Mouse (Mus musculus): ENCODE results near the gene Nat8l. TPM values are rescaled to one million over a fixed set of nuclear protein-coding genes. Genes with fewer than 3 reads are reported as not detected.

The Nat8l gene
- polyA plus RNA-seq, 1 experiment: 0.41 TPM

GRCm38 (mm10) chr5:33974736-33975135, 21.0 kb upstream of the Nat8l start:
- no peak overlapping the region for H3K27ac ChIP-seq (ENCODE audit: control insufficient read depth, insufficient read depth, low read depth, low read length)
- no peaks in the 10 kb centered on the region for H3K36me3 ChIP-seq (ENCODE audit: control insufficient read depth, insufficient read depth, low read length)
- no peaks in the 10 kb centered on the region for H3K4me1 ChIP-seq (ENCODE audit: control insufficient read depth, insufficient read depth, low read length)
- H3K4me3 ChIP-seq (ENCODE audit: control insufficient read depth, low read depth, low read length): no peak overlapping the region
- TF ChIP-seq CTCF (IDR thresholded peaks at IDR 0.05; ENCODE audit: control insufficient read depth, insufficient read depth, insufficient replicate concordance, low read depth, low read length): no peak
- TF ChIP-seq POLR2A (IDR thresholded peaks at IDR 0.05; ENCODE audit: control insufficient read depth, low read depth, low read length): no peak
- no peaks in the 10 kb centered on the region for H3K27me3 ChIP-seq (ENCODE audit: control insufficient read depth, insufficient read depth, low read length)

- Histone ChIP-seq H3K4me1 (ENCODE audit: control insufficient read depth, insufficient read depth, low read length) (no peaks in the 10 kb centered on the region), H3K27me3 (ENCODE audit: control insufficient read depth, insufficient read depth, low read length) (no peaks in the 10 kb centered on the region), H3K36me3 (ENCODE audit: control insufficient read depth, insufficient read depth, low read length) (no peaks in the 10 kb centered on the region), H3K27ac (ENCODE audit: control insufficient read depth, insufficient read depth, low read depth, low read length) (no peak overlapping the region), H3K4me3 (ENCODE audit: control insufficient read depth, low read depth, low read length) (no peak overlapping the region)
- TF ChIP-seq POLR2A (IDR thresholded peaks at IDR 0.05; ENCODE audit: control insufficient read depth, low read depth, low read length) (no peak), CTCF (IDR thresholded peaks at IDR 0.05; ENCODE audit: control insufficient read depth, insufficient read depth, insufficient replicate concordance, low read depth, low read length) (no peak)
These were observed 19.5 kb upstream of the Nat8l start for GRCm38 (mm10) chr5:33976267-33976666.

- Histone ChIP-seq H3K27ac (ENCODE audit: control insufficient read depth, insufficient read depth, low read depth, low read length) (peak overlapping the region; percentile 65), H3K4me3 (ENCODE audit: control insufficient read depth, low read depth, low read length) (peak overlapping the region; percentile 92), H3K36me3 (ENCODE audit: control insufficient read depth, insufficient read depth, low read length) (no peaks in the 10 kb centered on the region), H3K4me1 (ENCODE audit: control insufficient read depth, insufficient read depth, low read length) (peaks cover 10% of the 10 kb centered on the region), H3K27me3 (ENCODE audit: control insufficient read depth, insufficient read depth, low read length) (no peaks in the 10 kb centered on the region)
- TF ChIP-seq CTCF (IDR thresholded peaks at IDR 0.05; ENCODE audit: control insufficient read depth, insufficient read depth, insufficient replicate concordance, low read depth, low read length) (no peak), POLR2A (IDR thresholded peaks at IDR 0.05; ENCODE audit: control insufficient read depth, low read depth, low read length) (no peak)
These were observed 13.0 kb upstream of the Nat8l start for GRCm38 (mm10) chr5:33982731-33983259.

GRCm38 (mm10) chr5:33983309-33984121, 12.3 kb upstream of the Nat8l start, which contains the start of gene Gm1673:
Gm1673 (plus strand) TSS chr5:33983433.
- Histone ChIP-seq H3K4me1 (ENCODE audit: control insufficient read depth, insufficient read depth, low read length) (peaks cover 10% of the 10 kb centered on the region), H3K36me3 (ENCODE audit: control insufficient read depth, insufficient read depth, low read length) (no peaks in the 10 kb centered on the region), H3K27ac (ENCODE audit: control insufficient read depth, insufficient read depth, low read depth, low read length) (peak within 1 kb of the TSS; percentile 65)

GRCm38 (mm10) chr5:33994671-33995625, 836 bp upstream of the Nat8l start:
- H3K27ac ChIP-seq (ENCODE audit: control insufficient read depth, insufficient read depth, low read depth, low read length): no peak overlapping the region
- peak overlapping the region; percentile 83 for H3K4me3 ChIP-seq (ENCODE audit: control insufficient read depth, low read depth, low read length)
- H3K36me3 ChIP-seq (ENCODE audit: control insufficient read depth, insufficient read depth, low read length): no peaks in the 10 kb centered on the region
- no peaks in the 10 kb centered on the region for H3K27me3 ChIP-seq (ENCODE audit: control insufficient read depth, insufficient read depth, low read length)
- TF ChIP-seq POLR2A (IDR thresholded peaks at IDR 0.05; ENCODE audit: control insufficient read depth, low read depth, low read length): no peak
- peak; percentile 44; the same call in 1 of the 2 replicates for TF ChIP-seq CTCF (IDR thresholded peaks at IDR 0.05; ENCODE audit: control insufficient read depth, insufficient read depth, insufficient replicate concordance, low read depth, low read length)
- peaks cover 25% of the 10 kb centered on the region for H3K4me1 ChIP-seq (ENCODE audit: control insufficient read depth, insufficient read depth, low read length)

More at GRCm38 (mm10) chr5:33983309-33984121, 12.3 kb upstream of the Nat8l start, which contains the start of gene Gm1673:
- Histone ChIP-seq H3K4me3 (ENCODE audit: control insufficient read depth, low read depth, low read length) (peak within 1 kb of the TSS; percentile 92), H3K27me3 (ENCODE audit: control insufficient read depth, insufficient read depth, low read length) (no peaks in the 10 kb centered on the region)
- peak; percentile 26 for TF ChIP-seq POLR2A (IDR thresholded peaks at IDR 0.05; ENCODE audit: control insufficient read depth, low read depth, low read length)
- no peak for TF ChIP-seq CTCF (IDR thresholded peaks at IDR 0.05; ENCODE audit: control insufficient read depth, insufficient read depth, insufficient replicate concordance, low read depth, low read length)

- H3K27ac ChIP-seq (ENCODE audit: control insufficient read depth, insufficient read depth, low read depth, low read length): no peak overlapping the region
- peak overlapping the region; percentile 83 for H3K4me3 ChIP-seq (ENCODE audit: control insufficient read depth, low read depth, low read length)
- peaks cover 25% of the 10 kb centered on the region for H3K4me1 ChIP-seq (ENCODE audit: control insufficient read depth, insufficient read depth, low read length)
- H3K27me3 ChIP-seq (ENCODE audit: control insufficient read depth, insufficient read depth, low read length): no peaks in the 10 kb centered on the region
- no peaks in the 10 kb centered on the region for H3K36me3 ChIP-seq (ENCODE audit: control insufficient read depth, insufficient read depth, low read length)
- TF ChIP-seq POLR2A (IDR thresholded peaks at IDR 0.05; ENCODE audit: control insufficient read depth, low read depth, low read length) (no peak), CTCF (IDR thresholded peaks at IDR 0.05; ENCODE audit: control insufficient read depth, insufficient read depth, insufficient replicate concordance, low read depth, low read length) (no peak)
These were observed 886 bp downstream of the Nat8l start for GRCm38 (mm10) chr5:33996694-33997045.
